Mouse (Mus musculus) adrenal gland, postnatal 25 days (tissue): ENCODE measurements around the gene Tspan9. TPM values are rescaled to one million over a fixed set of nuclear protein-coding genes. Genes with fewer than 3 reads are reported as not detected.

Experiments
- DNase-seq: peaks from one replicate; pipeline ENCODE4 v3.0.0; 2021; ENCODE audit warnings: mixed read lengths
- total RNA-seq: library from RNA; stranded (reverse); gene quantifications from 2 replicates; pipeline ENCODE4 v1.2.3, GENCODE M21; 2021

The Tspan9 gene
- total RNA-seq, 1 experiment from 2014 or later = 46.6 TPM

- DNase-seq = no peak
Observed at GRCm38 (mm10) chr6:127979831-127980230, 163.6 kb downstream of the Tspan9 start.

GRCm38 (mm10) chr6:127978941-127979340 lies 164.5 kb downstream of the Tspan9 start:
- DNase-seq = no peak

GRCm38 (mm10) chr6:127976695-127977094 lies 166.7 kb downstream of the Tspan9 start:
- no peak for DNase-seq

- DNase-seq = peak; percentile 34
Observed at GRCm38 (mm10) chr6:127974000-127974399, 169.4 kb downstream of the Tspan9 start.

GRCm38 (mm10) chr6:127973553-127973952 lies 169.8 kb downstream of the Tspan9 start:
- DNase-seq = no peak

- DNase-seq = no peak
Observed at GRCm38 (mm10) chr6:127971931-127972330, 171.5 kb downstream of the Tspan9 start.

GRCm38 (mm10) chr6:127970848-127971247 lies 172.5 kb downstream of the Tspan9 start:
- no peak for DNase-seq

GRCm38 (mm10) chr6:127970120-127970519 lies 173.3 kb downstream of the Tspan9 start:
- peak; percentile 84 for DNase-seq

GRCm38 (mm10) chr6:127969709-127970108 lies 173.7 kb downstream of the Tspan9 start:
- DNase-seq = no peak

- no peak for DNase-seq
Observed at GRCm38 (mm10) chr6:127965497-127965896, 177.9 kb downstream of the Tspan9 start.

- no peak for DNase-seq
Observed at GRCm38 (mm10) chr6:127960203-127960602, 183.2 kb downstream of the Tspan9 start.

GRCm38 (mm10) chr6:127956172-127956571 lies 187.2 kb downstream of the Tspan9 start:
- DNase-seq = no peak

- no peak for DNase-seq
Observed at GRCm38 (mm10) chr6:127953071-127953470, 190.3 kb downstream of the Tspan9 start.

- DNase-seq = no peak
Observed at GRCm38 (mm10) chr6:127949885-127950284, 193.5 kb downstream of the Tspan9 start.

GRCm38 (mm10) chr6:127948656-127949055 lies 194.7 kb downstream of the Tspan9 start:
- DNase-seq = no peak

- peak; percentile 66 for DNase-seq
Observed at GRCm38 (mm10) chr6:127945725-127946124, 197.7 kb downstream of the Tspan9 start.

- DNase-seq = peak; percentile 35
Observed at GRCm38 (mm10) chr6:127942421-127942820, 201.0 kb downstream of the Tspan9 start.

- no peak for DNase-seq
Observed at GRCm38 (mm10) chr6:127935105-127935504, 208.3 kb downstream of the Tspan9 start.

- no peak for DNase-seq
Observed at GRCm38 (mm10) chr6:127933841-127934240, 209.6 kb downstream of the Tspan9 start.

GRCm38 (mm10) chr6:127932697-127933096 lies 210.7 kb downstream of the Tspan9 start:
- DNase-seq = no peak

- DNase-seq = no peak
Observed at GRCm38 (mm10) chr6:127928682-127929081, 214.7 kb downstream of the Tspan9 start.

GRCm38 (mm10) chr6:127925915-127926314 lies 217.5 kb downstream of the Tspan9 start:
- DNase-seq = no peak

- no peak for DNase-seq
Observed at GRCm38 (mm10) chr6:127924750-127925149, 218.6 kb downstream of the Tspan9 start.

GRCm38 (mm10) chr6:127923296-127923695 lies 220.1 kb downstream of the Tspan9 start:
- no peak for DNase-seq

GRCm38 (mm10) chr6:127921996-127922395 lies 221.4 kb downstream of the Tspan9 start:
- DNase-seq = no peak
